ENCODE assay signal across 24 mouse cellular contexts in genomic region chr1:20836551-20837125, GRCm38 (mm10). TPM values are rescaled to one million over a fixed set of nuclear protein-coding genes. Genes with fewer than 3 reads are reported as not detected.
DNase-seq lines count a peak whose midpoint lies in the region.
"Had no signal": no experiment of that assay in that cellular context is flagged by ENCODE, and none has a peak within 500 bp of the region (broad histone marks: within the 10 kb centered on the region; RNA-seq: fewer than 3 reads in every experiment).

No protein-coding gene starts in this region.

- H3K27ac ChIP-seq in hindbrain, embryonic 10.5 days, result no peak overlapping the region
- H3K27ac ChIP-seq: embryonic facial prominence, embryonic 13.5 days; forebrain, embryonic 13.5 days; hindbrain, embryonic 12.5 days had no signal

- H3K36me3 ChIP-seq in hindbrain, embryonic 10.5 days, result no peaks in the 10 kb centered on the region
- H3K36me3 ChIP-seq: embryonic facial prominence, embryonic 13.5 days; G1E; heart, embryonic 12.5 days; hindbrain, embryonic 12.5 days had no signal

- 88% methylated on average over 3 of the region's 3 CpGs for WGBS in hindbrain, embryonic 10.5 days

- H3K4me3 ChIP-seq in hindbrain, embryonic 10.5 days, result no peak overlapping the region
- H3K4me3 ChIP-seq: embryonic facial prominence, embryonic 13.5 days; forebrain, embryonic 13.5 days; heart, embryonic 12.5 days; hindbrain, embryonic 12.5 days had no signal

- no peaks in the 10 kb centered on the region for H3K9me3 ChIP-seq in hindbrain, embryonic 10.5 days
- H3K9me3 ChIP-seq: embryonic facial prominence, embryonic 13.5 days; forebrain, embryonic 13.5 days; G1E; hindbrain, embryonic 12.5 days had no signal

- no peaks in the 10 kb centered on the region for H3K27me3 ChIP-seq in hindbrain, embryonic 10.5 days (ENCODE audit: insufficient read depth, poor library complexity, severe bottlenecking)
- H3K27me3 ChIP-seq: embryonic facial prominence, embryonic 13.5 days; forebrain, embryonic 13.5 days; heart, embryonic 12.5 days; hindbrain, embryonic 12.5 days had no signal

- peak; percentile 22 to 82 for DNase-seq in adrenal gland, adult (ENCODE audit: inconsistent age in 2 of 2, low spot score in 1 of 2)
- DNase-seq in adrenal gland, postnatal 10 days, result no peak
- DNase-seq in lung, adult 18-20 months, result peak; percentile 32 to 55
- DNase-seq in lung, postnatal 4 days, result no peak
- DNase-seq in lung, postnatal 10 days, result peak; percentile 8
- no peak for DNase-seq in hindbrain, embryonic 10.5 days (ENCODE audit: low spot score)
- no peak for DNase-seq in T-cell, adult 2 months (ENCODE audit: low spot score)
- DNase-seq: B cell, adult 2 months; cerebellum, adult 18-20 months; cerebellum, adult 9-11 months; cerebellum, postnatal 36 days; forebrain, postnatal 0 days; gastrocnemius, postnatal 14 days; heart, postnatal 36 days had no signal

- H3K4me1 ChIP-seq in hindbrain, embryonic 10.5 days (replicated peaks), result no peaks in the 10 kb centered on the region
- H3K4me1 ChIP-seq: embryonic facial prominence, embryonic 13.5 days; forebrain, embryonic 13.5 days; heart, embryonic 12.5 days; hindbrain, embryonic 12.5 days had no signal

RNA-seq across cellular contexts. Expression of gene Mcm3, which starts 16.5 kb away (rescaled TPM):
- 10 to 100 TPM; 40.3 to 54.6 TPM for total RNA-seq in adrenal gland, postnatal 10 days (2021)
- polyA plus RNA-seq in hindbrain, embryonic 10.5 days (2016; fragmentation: Nextera tagmentation; extraction: Ambion mirVana), result 190 and 269 TPM in 2 replicates

RNA-seq across cellular contexts. Expression of gene Il17f, which starts 46.2 kb away (rescaled TPM):
- total RNA-seq in adrenal gland, postnatal 10 days (2021), result not detected
- polyA plus RNA-seq in hindbrain, embryonic 10.5 days (2016; fragmentation: Nextera tagmentation; extraction: Ambion mirVana), result 0.54 TPM in 1 of 2 replicates, not detected in the other
- total RNA-seq: adrenal gland, adult 18-20 months; forebrain, postnatal 0 days; gastrocnemius, adult 18-20 months; gastrocnemius, postnatal 14 days; heart, adult 8-10 months; heart, postnatal 36 days had no signal
- polyA plus RNA-seq: embryonic facial prominence, embryonic 13.5 days; forebrain, postnatal 0 days; G1E; gonadal fat pad, adult 2 months; heart, embryonic 12.5 days; hindbrain, embryonic 16.5 days had no signal

RNA-seq across cellular contexts. Expression of gene Paqr8, which starts 53.8 kb away (rescaled TPM):
- 10 to 100 TPM; 20.7 to 22.4 TPM for total RNA-seq in adrenal gland, postnatal 10 days (2021)
- 6.5 and 8.4 TPM in 2 replicates for polyA plus RNA-seq in hindbrain, embryonic 10.5 days (2016; fragmentation: Nextera tagmentation; extraction: Ambion mirVana)

Comparison
In these comparisons a context has a peak if more than half of its experiments do, and no peak if none do; other contexts are left out.
1. DNase-seq: peak in adrenal gland, adult (2 of 2), lung, adult 18-20 months (2 of 2) and lung, postnatal 10 days (single experiment); none in adrenal gland, postnatal 10 days (single experiment), lung, postnatal 4 days (0 of 2), hindbrain, embryonic 10.5 days (single experiment) and T-cell, adult 2 months (single experiment).